Mouse (Mus musculus): ENCODE data around the gene Adprhl2.

- TF ChIP-seq POLR2A (IDR thresholded peaks at IDR 0.05; ENCODE audit: extremely low read depth, insufficient read depth, low read length) (no peak), CTCF (IDR thresholded peaks at IDR 0.05; ENCODE audit: extremely low read depth, insufficient read depth, low read length) (no peak)
These were observed 16.1 kb downstream of the Adprhl2 start for GRCm38 (mm10) chr4:126305428-126305827.
